Mouse (Mus musculus) embryonic facial prominence, embryonic 13.5 days (tissue): ENCODE measurements at regions not wholly inside any gene's neighbourhood (a gene's known extent, or its start where the extent isn't known, plus 50 kb on each side); places are given as distances from the start of the nearest gene placed in this dataset.

Experiments
- ATAC-seq: fragments of 200-750 bp; cut with Nextera tagmentation; 2 replicates; pipeline ENCODE4 v1.8.0; 2017; ENCODE audit warnings: low read depth; ENCODE audit not compliant: insufficient number of reproducible peaks, insufficient read depth, low FRiP score, low TSS enrichment
- H3K27ac ChIP-seq: fragments of 300-500 bp; sonication (generic); 2 replicates; pipeline ENCODE4 v1.5.1; 2015; ENCODE audit warnings: moderate library complexity, mild to moderate bottlenecking, inconsistent platforms
- H3K27me3 ChIP-seq: fragments of 300-500 bp; sonication (generic); 2 replicates; pipeline ENCODE4 v1.6.1; 2015; ENCODE audit warnings: mild to moderate bottlenecking, inconsistent platforms
- H3K36me3 ChIP-seq: fragments of 300-500 bp; sonication (generic); 2 replicates; pipeline ENCODE4 v1.6.1; 2015; ENCODE audit warnings: mild to moderate bottlenecking, inconsistent platforms
- H3K4me1 ChIP-seq: fragments of 300-500 bp; sonication (generic); 2 replicates; pipeline ENCODE4 v1.6.1; 2015; ENCODE audit warnings: inconsistent platforms
- H3K4me2 ChIP-seq: fragments of 300-500 bp; sonication (generic); 2 replicates; pipeline ENCODE4 v1.6.1; 2015; ENCODE audit warnings: moderate library complexity, mild to moderate bottlenecking, inconsistent platforms
- H3K4me3 ChIP-seq: fragments of 300-500 bp; sonication (generic); 2 replicates; pipeline ENCODE4 v1.5.1; 2015; ENCODE audit warnings: mild to moderate bottlenecking, inconsistent platforms
- H3K9ac ChIP-seq: fragments of 300-500 bp; sonication (generic); 2 replicates; pipeline ENCODE4 v1.6.1; 2015; ENCODE audit warnings: mild to moderate bottlenecking, inconsistent platforms
- H3K9me3 ChIP-seq: fragments of 300-500 bp; sonication (generic); 2 replicates; pipeline ENCODE4 v1.6.1; 2016; ENCODE audit warnings: inconsistent platforms
- WGBS: fragments of 180-500 bp; shearing (Covaris S2); methylation state at CpG from one replicate; pipeline ENCODE4 v1.1.7; 2015; ENCODE audit warnings: mixed read lengths; 5-methylcytosine and 5-hydroxymethylcytosine counted together

DNA sequence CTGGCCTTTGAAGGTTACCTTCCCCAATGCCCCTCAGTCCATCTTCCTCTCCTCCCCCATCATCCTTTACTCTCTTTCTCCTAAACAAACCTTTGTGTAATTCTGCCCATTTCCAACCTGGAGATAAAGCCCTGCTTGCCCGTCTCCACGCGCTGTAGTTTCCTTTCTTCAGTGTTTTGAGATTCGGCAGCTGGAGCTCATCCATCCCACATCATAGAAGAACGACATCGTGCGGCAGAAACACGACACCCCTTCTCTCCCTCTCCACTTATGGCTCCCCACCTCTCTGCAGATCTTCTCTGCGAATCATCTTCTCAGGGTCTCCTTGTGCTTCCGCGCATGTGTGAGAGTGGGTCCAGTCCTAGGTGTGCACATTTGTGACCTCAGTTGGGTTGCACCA is 77.4 kb upstream of the Nfe2l3 start:
- no peak overlapping the region for H3K9ac ChIP-seq
- ATAC-seq, result no peak
- no peak overlapping the region for H3K4me2 ChIP-seq
- no peak overlapping the region for H3K27ac ChIP-seq
- no peaks in the 10 kb centered on the region for H3K36me3 ChIP-seq
- WGBS, result 58% methylated on average over 11 of the region's 11 CpGs
- H3K27me3 ChIP-seq, result no peaks in the 10 kb centered on the region
- no peaks in the 10 kb centered on the region for H3K9me3 ChIP-seq
- H3K4me1 ChIP-seq, result no peaks in the 10 kb centered on the region
- no peak overlapping the region for H3K4me3 ChIP-seq

DNA sequence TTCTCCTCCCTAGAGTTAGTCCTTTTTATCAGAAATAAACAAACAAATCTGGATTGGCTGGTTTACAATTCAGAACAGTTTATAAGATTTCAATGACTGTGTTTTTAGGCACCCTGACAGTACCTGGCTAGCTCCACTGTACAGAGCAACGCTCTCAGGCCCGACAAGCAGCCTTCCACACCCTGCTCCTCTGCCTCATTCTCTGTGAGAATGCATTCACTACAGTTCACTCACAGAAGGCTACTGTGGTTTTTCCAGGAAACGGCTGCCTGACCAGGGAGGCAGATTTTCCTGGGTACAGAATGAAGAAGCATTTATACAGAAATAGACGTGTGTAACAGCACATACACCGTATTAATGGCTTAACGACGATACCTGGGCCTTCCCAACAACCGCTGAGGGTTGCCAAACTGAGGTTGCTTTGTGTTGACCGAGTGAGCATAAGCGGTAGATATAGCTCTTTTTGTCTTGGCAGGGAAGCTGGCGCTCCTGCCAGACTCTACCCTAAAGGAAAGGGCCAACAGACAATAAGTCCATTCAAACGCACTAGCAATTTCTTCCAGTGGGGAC is 70.8 kb upstream of the Nfe2l3 start:
- 38% methylated on average over 12 of the region's 12 CpGs for WGBS
- Histone ChIP-seq H3K9ac (no peak overlapping the region), H3K27me3 (peaks cover 3% of the 10 kb centered on the region; the same call in 1 of the 2 replicates), H3K9me3 (no peaks in the 10 kb centered on the region), H3K4me2 (no peak overlapping the region; the same call in 1 of the 2 replicates), H3K4me1 (peaks cover 22% of the 10 kb centered on the region), H3K4me3 (no peak overlapping the region), H3K27ac (peak overlapping the region; percentile 87), H3K36me3 (no peaks in the 10 kb centered on the region)
- ATAC-seq, result peak; percentile 48; the same call in 1 of the 2 replicates

DNA sequence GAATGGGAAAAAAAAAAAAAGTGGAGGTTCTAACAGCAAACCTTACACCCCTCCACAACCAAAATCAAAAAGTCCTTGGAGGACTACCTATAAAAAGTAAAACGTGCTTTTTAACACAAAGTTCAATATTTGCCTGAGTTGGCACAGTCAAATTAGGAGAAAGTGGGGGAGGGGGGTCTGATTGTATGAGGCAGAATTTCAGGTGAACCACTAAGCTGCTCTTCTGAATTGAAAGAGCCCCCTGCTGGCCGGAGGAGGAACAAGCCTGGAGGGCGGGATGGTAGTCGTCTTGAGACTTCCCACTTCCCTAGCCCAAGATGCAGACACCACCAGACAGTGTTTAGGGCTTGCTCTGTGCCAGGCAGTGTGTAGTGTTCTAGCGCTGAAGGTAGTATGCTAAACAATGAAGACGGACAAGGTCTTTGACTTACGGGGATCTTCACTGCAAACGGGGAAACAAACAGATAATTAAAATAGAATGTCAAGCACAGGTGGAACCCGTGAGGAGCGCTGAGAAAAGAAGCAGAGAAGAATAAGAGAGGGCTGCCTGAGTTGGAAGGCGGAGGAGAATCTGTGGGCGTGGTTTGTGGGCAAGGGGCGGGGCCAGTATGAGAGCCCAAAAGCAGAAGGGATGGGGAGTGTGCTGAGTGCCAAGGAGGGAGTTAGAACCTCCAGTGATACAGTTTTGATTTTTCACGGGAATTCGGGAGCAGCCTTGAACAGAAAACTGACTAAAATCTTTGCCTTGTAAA is 69.8 kb upstream of the Nfe2l3 start:
- Histone ChIP-seq H3K4me1 (peaks cover 22% of the 10 kb centered on the region), H3K36me3 (no peaks in the 10 kb centered on the region), H3K9ac (peak overlapping the region; percentile 11; the same call in 1 of the 2 replicates), H3K27ac (peak overlapping the region; percentile 71), H3K4me3 (peak overlapping the region; percentile 29), H3K4me2 (peak overlapping the region; percentile 54), H3K9me3 (no peaks in the 10 kb centered on the region), H3K27me3 (peaks cover 3% of the 10 kb centered on the region; the same call in 1 of the 2 replicates)
- 4% methylated on average over 15 of the region's 15 CpGs for WGBS
- ATAC-seq, result peak; percentile 60; the same call in 1 of the 2 replicates

DNA sequence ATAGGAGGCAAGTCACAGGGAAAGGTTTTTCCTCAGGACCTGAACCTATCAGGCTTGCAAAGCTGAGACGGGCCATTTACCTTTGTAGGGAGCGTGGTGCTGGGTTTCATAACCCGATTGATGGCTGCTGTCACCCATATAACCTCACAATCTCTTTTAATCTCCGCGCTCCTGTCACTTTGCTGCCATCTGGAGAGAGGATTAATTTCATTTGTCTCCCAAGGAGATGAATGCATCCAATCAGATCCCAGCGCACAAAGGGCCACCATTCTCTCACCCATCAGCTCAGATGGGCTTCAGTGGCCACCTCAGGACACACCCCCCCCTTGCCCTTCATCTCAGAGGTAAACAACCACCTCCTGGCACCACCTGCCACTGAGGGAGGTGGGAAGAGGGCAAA is 67.7 kb upstream of the Nfe2l3 start:
- Histone ChIP-seq H3K4me1 (peaks cover 22% of the 10 kb centered on the region), H3K27ac (no peak overlapping the region), H3K9ac (no peak overlapping the region), H3K9me3 (no peaks in the 10 kb centered on the region), H3K36me3 (no peaks in the 10 kb centered on the region), H3K4me2 (no peak overlapping the region), H3K4me3 (no peak overlapping the region), H3K27me3 (peaks cover 3% of the 10 kb centered on the region; the same call in 1 of the 2 replicates)
- WGBS, result 70% methylated on average over 6 of the region's 6 CpGs
- no peak for ATAC-seq

DNA sequence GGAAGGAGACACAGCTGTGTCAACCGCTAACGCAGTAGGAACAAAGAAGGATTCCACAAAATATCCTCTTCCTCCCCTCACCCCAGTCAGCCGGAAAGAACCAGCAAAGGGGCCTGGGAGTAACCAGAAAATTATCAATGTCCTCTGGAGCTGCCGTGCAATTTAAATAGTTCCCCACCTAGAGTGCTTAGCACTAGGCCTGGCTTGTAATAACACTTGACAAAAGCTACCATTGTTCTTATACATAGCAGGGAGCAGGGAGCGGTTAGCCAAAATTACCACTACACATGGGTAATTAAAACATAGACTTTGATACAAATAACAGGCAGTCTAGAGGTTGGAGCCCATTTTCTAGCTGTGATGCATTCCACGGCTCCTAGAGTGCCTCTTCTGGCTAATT is 62.7 kb upstream of the Nfe2l3 start:
- no peak for ATAC-seq
- Histone ChIP-seq H3K9ac (no peak overlapping the region), H3K27ac (no peak overlapping the region; the same call in 1 of the 2 replicates), H3K4me3 (no peak overlapping the region), H3K9me3 (no peaks in the 10 kb centered on the region), H3K4me2 (no peak overlapping the region), H3K27me3 (peaks cover 2% of the 10 kb centered on the region; the same call in 1 of the 2 replicates), H3K4me1 (0 out of 2 replicates have a peak, but pooled peaks cover 3% of the 10 kb centered on the region), H3K36me3 (no peaks in the 10 kb centered on the region)
- 41% methylated on average over 6 of the region's 6 CpGs for WGBS

DNA sequence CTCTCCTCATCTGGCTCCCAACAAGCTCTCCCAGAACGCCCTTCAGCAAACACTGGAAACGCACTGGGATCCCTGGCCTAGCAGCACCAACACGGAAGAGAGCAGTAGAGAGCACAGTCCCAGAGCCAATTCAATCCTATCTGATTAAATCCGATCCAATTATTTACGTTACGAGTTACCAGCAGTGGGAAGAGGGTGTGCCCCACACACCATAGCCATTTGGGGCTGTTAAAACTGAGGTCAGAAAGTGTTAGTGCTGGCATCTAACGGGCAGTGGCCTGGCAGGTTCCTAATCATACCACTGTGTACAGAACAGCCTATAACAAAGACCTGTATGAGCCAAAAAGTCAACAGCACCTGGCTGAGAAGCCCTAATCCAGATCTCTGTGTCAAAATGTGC is 60.1 kb upstream of the Nfe2l3 start:
- H3K27me3 ChIP-seq, result no peaks in the 10 kb centered on the region
- no peak overlapping the region for H3K27ac ChIP-seq
- no peak for ATAC-seq
- no peak overlapping the region for H3K4me3 ChIP-seq
- H3K9ac ChIP-seq, result no peak overlapping the region
- WGBS, result 52% methylated on average over 7 of the region's 7 CpGs
- 0 out of 2 replicates have a peak, but pooled peaks cover 3% of the 10 kb centered on the region for H3K4me1 ChIP-seq
- no peak overlapping the region for H3K4me2 ChIP-seq
- no peaks in the 10 kb centered on the region for H3K36me3 ChIP-seq
- no peaks in the 10 kb centered on the region for H3K9me3 ChIP-seq

DNA sequence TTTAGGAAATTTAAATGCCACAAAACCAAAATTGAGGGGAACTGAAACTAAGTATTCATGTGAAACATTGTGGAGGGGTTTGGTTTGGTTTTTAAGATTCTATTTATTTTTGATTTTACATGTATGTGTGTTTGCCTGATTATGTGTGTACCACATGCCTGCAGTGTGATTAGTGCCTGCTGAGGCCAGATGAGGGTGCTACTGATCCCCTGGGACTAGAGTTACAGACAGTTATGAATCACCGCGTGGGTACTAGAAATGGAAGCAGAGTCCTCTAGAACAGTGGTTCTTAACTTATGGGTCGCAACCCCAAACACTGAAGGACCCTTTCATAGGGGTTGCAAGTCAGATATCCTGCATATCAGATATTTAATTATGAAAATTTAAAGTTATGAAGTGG is 54.0 kb upstream of the Nfe2l3 start:
- Histone ChIP-seq H3K4me1 (peaks cover 15% of the 10 kb centered on the region; the same call in 1 of the 2 replicates), H3K9me3 (no peaks in the 10 kb centered on the region), H3K27me3 (no peaks in the 10 kb centered on the region), H3K36me3 (no peaks in the 10 kb centered on the region), H3K4me2 (no peak overlapping the region), H3K27ac (0 out of 2 replicates have a peak overlapping the region, but pooled peaks have one; percentile 93), H3K4me3 (no peak overlapping the region), H3K9ac (no peak overlapping the region)
- no peak for ATAC-seq
- WGBS, result 87% methylated on average over 3 of the region's 3 CpGs

DNA sequence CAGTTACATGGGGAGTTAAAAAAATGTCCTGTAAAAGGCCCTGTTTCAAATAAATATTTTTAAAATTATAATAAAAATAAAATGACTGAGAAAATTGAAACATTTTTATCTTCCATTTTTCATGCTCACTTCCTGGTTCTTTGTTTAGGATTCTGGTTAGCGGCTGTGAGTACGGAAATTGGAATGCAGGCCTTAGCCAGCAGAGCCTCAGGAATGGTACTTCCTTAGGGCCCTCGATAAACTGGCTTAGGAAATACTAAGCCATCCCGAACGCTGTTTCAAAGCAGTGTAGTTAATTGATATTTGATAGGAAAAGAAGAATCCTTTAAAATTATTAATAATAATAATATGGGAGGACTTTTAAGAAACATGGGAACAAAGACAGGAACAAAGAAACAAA is 53.4 kb upstream of the Nfe2l3 start:
- no peaks in the 10 kb centered on the region for H3K9me3 ChIP-seq
- peak overlapping the region; percentile 60 for H3K4me2 ChIP-seq
- no peaks in the 10 kb centered on the region for H3K27me3 ChIP-seq
- H3K9ac ChIP-seq, result peak overlapping the region; percentile 78
- no peaks in the 10 kb centered on the region for H3K36me3 ChIP-seq
- H3K4me3 ChIP-seq, result peak overlapping the region; percentile 44
- 4% methylated on average over 5 of the region's 5 CpGs for WGBS
- H3K27ac ChIP-seq, result peak overlapping the region; percentile 93
- peaks cover 15% of the 10 kb centered on the region; the same call in 1 of the 2 replicates for H3K4me1 ChIP-seq
- no peak for ATAC-seq

DNA sequence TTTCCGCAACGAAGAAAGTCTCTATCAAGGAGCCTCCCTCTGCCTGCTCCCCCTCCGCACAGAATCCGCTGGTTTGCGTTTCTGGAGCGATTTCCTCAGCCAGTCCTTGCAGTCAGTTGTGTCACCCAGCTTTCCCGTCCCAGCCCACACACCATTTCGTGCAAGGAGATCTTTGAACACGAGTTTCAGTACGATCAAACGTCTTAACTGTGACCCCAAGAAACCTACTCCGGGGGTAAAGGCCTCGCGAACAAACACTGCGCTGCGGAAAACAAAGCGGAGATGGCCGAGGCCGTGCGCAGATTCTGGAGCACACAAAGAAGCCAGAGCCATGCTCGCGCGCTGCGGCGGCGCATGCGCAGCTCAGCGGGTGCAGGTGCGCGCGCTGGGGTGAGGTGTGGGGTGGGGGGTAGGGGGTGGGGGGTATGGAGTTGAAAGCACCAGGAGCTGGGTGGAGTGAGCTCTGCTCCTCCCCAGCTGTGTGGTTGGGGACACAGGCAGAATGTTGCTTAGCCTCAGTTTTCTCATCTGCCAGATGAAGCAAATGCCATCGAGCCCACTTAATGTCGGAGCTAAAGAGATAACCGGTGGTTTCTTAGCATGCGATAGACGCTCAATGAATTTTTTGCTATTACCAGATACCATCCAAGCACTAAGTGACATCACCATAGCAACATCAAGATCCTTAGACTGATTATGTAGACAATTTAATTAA is 52.8 kb upstream of the Nfe2l3 start:
- peak; percentile 76 for ATAC-seq
- 7% methylated on average over 36 of the region's 36 CpGs for WGBS
- Histone ChIP-seq H3K4me1 (peaks cover 15% of the 10 kb centered on the region; the same call in 1 of the 2 replicates), H3K27ac (peak overlapping the region; percentile 93), H3K27me3 (no peaks in the 10 kb centered on the region), H3K4me3 (peak overlapping the region; percentile 44), H3K9me3 (no peaks in the 10 kb centered on the region), H3K9ac (peak overlapping the region; percentile 78), H3K36me3 (no peaks in the 10 kb centered on the region), H3K4me2 (peak overlapping the region; percentile 60)

DNA sequence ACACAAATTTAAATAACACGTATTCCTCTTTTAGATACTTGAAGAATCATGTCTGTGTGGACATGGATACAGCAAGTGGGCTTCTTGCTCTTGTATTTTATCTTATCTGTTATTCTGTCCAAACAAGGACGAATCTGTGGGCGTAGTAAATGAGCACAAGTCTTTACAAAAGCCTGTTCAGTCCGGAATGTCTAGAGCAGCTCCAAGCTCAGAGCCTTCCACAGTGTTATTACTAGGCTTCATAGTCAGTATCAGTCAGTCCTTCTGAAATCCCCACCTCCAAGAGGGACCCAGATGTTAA is 52.2 kb upstream of the Nfe2l3 start:
- Histone ChIP-seq H3K9me3 (no peaks in the 10 kb centered on the region), H3K4me3 (no peak overlapping the region), H3K9ac (no peak overlapping the region; the same call in 1 of the 2 replicates), H3K4me2 (peak overlapping the region; percentile 60), H3K4me1 (peaks cover 15% of the 10 kb centered on the region; the same call in 1 of the 2 replicates), H3K36me3 (no peaks in the 10 kb centered on the region), H3K27ac (peak overlapping the region; percentile 22; the same call in 1 of the 2 replicates), H3K27me3 (no peaks in the 10 kb centered on the region)
- ATAC-seq, result no peak
- WGBS, result 81% methylated on average over 4 of the region's 4 CpGs

DNA sequence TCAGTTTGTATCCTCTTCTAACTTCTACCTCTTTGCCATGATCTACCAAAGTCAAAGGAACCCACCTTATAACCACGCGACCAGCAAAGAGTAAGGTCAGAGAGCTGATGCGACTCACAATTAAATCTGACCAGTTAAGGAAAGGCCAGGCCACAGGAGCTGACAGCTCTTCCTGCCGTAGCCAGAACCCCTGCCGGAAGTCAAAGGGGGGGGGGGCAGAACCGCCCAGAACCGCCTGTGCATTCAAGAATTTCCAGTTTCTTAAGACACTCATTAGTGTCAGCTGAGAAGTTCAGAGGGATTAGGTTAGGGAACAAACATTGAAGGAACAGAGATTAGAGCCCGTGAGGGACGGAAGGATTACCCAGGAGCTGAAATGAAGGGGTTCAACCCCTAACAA is 51.0 kb upstream of the Nfe2l3 start:
- Histone ChIP-seq H3K27ac (no peak overlapping the region), H3K9ac (no peak overlapping the region), H3K36me3 (no peaks in the 10 kb centered on the region), H3K4me2 (0 out of 2 replicates have a peak overlapping the region, but pooled peaks have one; percentile 3), H3K4me1 (peaks cover 15% of the 10 kb centered on the region; the same call in 1 of the 2 replicates), H3K27me3 (no peaks in the 10 kb centered on the region), H3K9me3 (no peaks in the 10 kb centered on the region), H3K4me3 (no peak overlapping the region)
- ATAC-seq, result no peak
- WGBS, result 31% methylated on average over 9 of the region's 9 CpGs
